Mouse (Mus musculus) thymus, adult 2 months (tissue): ENCODE results near the gene Orm3. TPM values are rescaled to one million over a fixed set of nuclear protein-coding genes. Genes with fewer than 3 reads are reported as not detected.

ENCODE experiments used
- DNase-seq: peaks from one replicate; pipeline ENCODE4 v3.0.0; 2021
- H3K27ac ChIP-seq: fragments of 200-500 bp; 2 replicates; pipeline ENCODE4 v1.5.1; 2012; ENCODE audit warnings: low read length, control low read depth; ENCODE audit not compliant: control insufficient read depth, insufficient read depth
- H3K27me3 ChIP-seq: fragments of 200-500 bp; 2 replicates; pipeline ENCODE4 v1.6.1; 2012; ENCODE audit warnings: mild to moderate bottlenecking, low read length, moderate library complexity, mixed read lengths; ENCODE audit not compliant: control insufficient read depth, insufficient read depth
- H3K36me3 ChIP-seq: fragments of 200-500 bp; 2 replicates; pipeline ENCODE4 v1.6.1; 2012; ENCODE audit warnings: mild to moderate bottlenecking, low read length, moderate library complexity; ENCODE audit not compliant: control insufficient read depth, insufficient read depth
- H3K4me1 ChIP-seq: fragments of 200-500 bp; replicated peaks from 2 replicates; pipeline ENCODE4 v1.6.1; 2012; ENCODE audit warnings: low read length; ENCODE audit not compliant: control insufficient read depth, insufficient read depth
- H3K4me3 ChIP-seq: fragments of 200-500 bp; 2 replicates; pipeline ENCODE4 v1.5.1; 2012; ENCODE audit warnings: mild to moderate bottlenecking, low read length, control low read depth, moderate library complexity; ENCODE audit not compliant: control insufficient read depth, insufficient read depth
- CTCF ChIP-seq: fragments of 200-500 bp; IDR thresholded peaks from 2 replicates; pipeline ENCODE4 v1.5.1; 2012; ENCODE audit warnings: mild to moderate bottlenecking, control low read depth, low read length, moderate library complexity, borderline replicate concordance; ENCODE audit not compliant: control insufficient read depth, poor library complexity, insufficient read depth; ENCODE audit errors: extremely low read depth
- POLR2A ChIP-seq: fragments of 200-500 bp; IDR thresholded peaks from 2 replicates; pipeline ENCODE4 v1.6.1; 2012; ENCODE audit warnings: mild to moderate bottlenecking, low read length, control low read depth, moderate library complexity; ENCODE audit not compliant: control insufficient read depth, poor library complexity, insufficient read depth; ENCODE audit errors: extremely low read depth
- WGBS: fragments of 180-500 bp; shearing (Covaris S2); methylation state at CpG from one replicate; pipeline ENCODE4 v1.1.7; 2018; 5-methylcytosine and 5-hydroxymethylcytosine counted together
- polyA plus RNA-seq: library from polyadenylated mRNA; depleted of rRNA; stranded (reverse); fragments of >200 nt; gene quantifications from 2 replicates; pipeline ENCODE4 v1.2.3, GENCODE M21; 2012; rRNA removed

Orm3 gene
- polyA plus RNA-seq, result 0.18 and 0.28 TPM in 2 replicates

DNA sequence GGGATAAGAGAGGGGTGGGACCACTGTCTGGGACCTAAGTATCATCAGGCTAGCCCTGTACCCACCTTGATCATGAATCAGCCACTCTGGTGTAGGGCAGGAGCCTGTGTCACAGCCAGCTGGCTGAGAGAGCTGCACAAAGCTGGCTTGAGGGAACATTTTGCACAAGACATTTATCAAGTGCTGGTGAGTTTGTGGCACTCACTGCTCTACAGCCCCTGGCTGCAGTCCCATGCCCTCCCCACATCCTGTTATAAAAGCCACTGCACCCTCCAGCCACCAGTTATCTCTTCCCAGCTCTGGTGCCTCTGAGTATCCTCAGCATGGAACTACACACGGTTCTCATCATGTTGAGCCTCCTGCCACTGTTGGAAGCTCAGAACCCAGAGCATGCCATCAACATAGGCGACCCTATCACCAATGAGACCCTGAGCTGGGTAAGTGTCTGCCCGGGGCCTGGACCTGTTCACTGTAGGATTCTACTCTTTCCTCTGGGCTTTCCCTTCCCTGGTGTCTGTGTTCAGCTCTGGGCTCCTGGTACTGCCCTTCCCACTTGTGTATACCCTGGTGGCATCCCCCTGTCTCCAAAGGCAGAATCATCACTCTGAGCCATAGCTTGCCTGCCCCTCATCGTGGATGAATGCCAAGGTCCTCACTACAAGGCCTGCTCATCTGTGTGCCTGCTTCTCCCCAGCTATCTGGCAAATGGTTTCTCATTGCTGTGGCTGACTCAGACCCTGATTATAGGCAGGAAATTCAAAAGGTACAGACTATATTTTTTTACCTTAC is at the start of gene Orm3:
Orm3 (plus strand) TSS at position 286 of the 789 bp plus-strand sequence.
- Histone ChIP-seq H3K27me3 (no peaks in the 10 kb centered on the region), H3K27ac (no peak within 1 kb of the TSS), H3K36me3 (no peaks in the 10 kb centered on the region), H3K4me3 (no peak within 1 kb of the TSS), H3K4me1 (no peaks in the 10 kb centered on the region)
- no peak for TF ChIP-seq CTCF
- no peak for TF ChIP-seq POLR2A
- DNase-seq, result no peak
- 24% methylated on average over 4 of the region's 4 CpGs for WGBS

DNA sequence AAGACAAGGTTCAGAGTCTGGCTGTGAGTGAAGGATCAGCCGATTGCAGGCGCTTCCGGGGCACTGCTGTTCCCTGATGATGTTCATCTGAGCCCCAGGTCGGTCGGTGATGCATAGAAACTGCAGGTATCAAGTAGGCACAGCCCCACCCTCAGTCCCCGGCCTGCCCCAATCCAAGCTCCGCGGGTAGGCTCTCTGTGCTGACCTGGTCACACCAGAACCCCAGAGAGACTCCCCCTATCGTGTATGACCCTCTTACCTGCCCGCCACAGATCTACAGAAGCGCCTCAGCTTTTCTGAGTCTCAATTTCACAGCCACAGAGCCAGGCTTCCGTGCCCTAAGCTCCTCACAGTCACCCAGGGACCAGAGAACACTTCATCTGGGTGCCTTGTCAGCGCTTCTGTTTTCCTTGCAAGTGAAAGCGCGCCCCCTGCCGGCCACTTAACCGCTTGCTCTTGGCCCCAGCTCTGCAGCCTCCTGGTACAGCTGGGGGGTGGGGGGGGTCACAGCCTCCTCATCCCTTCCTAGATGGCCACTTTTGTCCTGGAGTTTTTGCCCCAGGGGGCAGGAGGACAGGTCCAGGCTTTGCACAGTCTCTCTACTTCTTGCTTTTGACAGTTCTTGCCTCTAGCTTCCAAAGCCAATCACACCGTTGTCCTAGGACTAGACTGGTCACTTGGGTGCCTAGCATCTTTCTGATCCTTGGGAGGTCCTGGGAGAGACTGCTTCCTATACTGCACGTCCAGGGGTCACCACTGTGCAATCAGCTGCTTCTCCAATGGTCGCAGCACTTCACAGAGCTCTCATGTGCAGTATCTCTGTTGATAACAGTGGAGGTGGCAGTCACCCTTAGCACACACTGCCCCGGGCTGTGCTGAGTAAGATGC is 48.5 kb upstream of the Orm3 start:
- 40% methylated on average over 21 of the region's 21 CpGs for WGBS
- DNase-seq, result peak; percentile 89
- H3K27me3 ChIP-seq, result no peaks in the 10 kb centered on the region
- H3K4me1 ChIP-seq, result no peaks in the 10 kb centered on the region
- no peaks in the 10 kb centered on the region for H3K36me3 ChIP-seq
- TF ChIP-seq CTCF, result peak; percentile 95
- no peak for TF ChIP-seq POLR2A
- H3K4me3 ChIP-seq, result no peak overlapping the region
- H3K27ac ChIP-seq, result no peak overlapping the region

DNA sequence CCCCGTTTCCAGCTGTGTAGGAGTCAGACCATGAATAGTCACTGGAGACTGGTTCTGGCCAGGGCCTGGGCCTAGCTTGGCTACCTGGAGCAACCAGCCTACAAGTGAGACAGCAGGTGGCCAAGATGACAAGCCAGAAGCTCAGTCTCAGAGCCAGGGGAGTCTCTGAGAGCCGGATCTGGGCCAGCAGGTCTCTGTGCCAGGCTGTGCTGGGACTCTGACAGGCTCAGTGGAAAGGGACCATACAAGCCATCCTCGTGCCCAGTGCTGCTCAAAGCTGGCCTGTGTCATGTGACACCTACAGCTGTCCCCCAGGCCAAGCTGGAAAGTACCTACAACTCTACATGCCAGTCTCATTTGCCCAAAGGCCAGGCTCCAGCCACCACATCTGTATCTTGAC is 47.6 kb upstream of the Orm3 start:
- Histone ChIP-seq H3K4me3 (no peak overlapping the region), H3K27ac (no peak overlapping the region), H3K27me3 (no peaks in the 10 kb centered on the region), H3K4me1 (no peaks in the 10 kb centered on the region), H3K36me3 (no peaks in the 10 kb centered on the region)
- DNase-seq, result no peak
- 94% methylated on average over 3 of the region's 3 CpGs for WGBS
- no peak for TF ChIP-seq POLR2A
- no peak for TF ChIP-seq CTCF

DNA sequence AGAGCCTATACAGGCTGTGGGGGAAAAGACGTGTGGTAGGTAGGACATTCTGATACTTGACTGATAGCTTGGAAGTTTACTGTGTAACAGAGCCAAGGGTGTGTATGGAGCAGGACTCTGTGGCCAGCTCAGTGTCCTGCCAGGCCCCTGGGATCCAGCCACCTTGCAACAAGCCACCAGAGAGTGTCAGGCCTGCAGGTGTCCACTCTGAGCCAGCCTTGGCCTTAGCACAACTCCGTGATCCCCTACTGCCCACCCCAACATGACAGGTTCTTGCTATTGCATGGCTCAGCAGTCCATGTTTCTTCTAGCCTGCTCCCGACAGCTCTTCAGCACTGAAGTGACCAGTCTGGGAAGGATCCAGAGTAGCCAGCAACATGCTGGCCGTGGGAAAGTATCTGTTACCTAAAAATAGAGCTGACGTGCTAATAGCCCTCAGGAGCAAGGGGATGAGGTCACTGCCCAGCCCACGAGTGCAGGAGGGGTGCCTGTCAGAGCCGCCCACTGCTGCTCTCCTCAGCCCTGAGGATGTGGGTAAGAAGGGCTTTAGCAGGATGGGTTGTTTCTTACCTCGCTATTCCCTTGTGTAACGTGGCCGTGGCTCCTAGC is 45.6 kb upstream of the Orm3 start:
- no peaks in the 10 kb centered on the region for H3K36me3 ChIP-seq
- no peaks in the 10 kb centered on the region for H3K27me3 ChIP-seq
- WGBS, result 80% methylated on average over 10 of the region's 10 CpGs
- no peak overlapping the region for H3K27ac ChIP-seq
- H3K4me1 ChIP-seq, result no peaks in the 10 kb centered on the region
- TF ChIP-seq CTCF, result no peak
- no peak for TF ChIP-seq POLR2A
- no peak overlapping the region for H3K4me3 ChIP-seq
- DNase-seq, result no peak

DNA sequence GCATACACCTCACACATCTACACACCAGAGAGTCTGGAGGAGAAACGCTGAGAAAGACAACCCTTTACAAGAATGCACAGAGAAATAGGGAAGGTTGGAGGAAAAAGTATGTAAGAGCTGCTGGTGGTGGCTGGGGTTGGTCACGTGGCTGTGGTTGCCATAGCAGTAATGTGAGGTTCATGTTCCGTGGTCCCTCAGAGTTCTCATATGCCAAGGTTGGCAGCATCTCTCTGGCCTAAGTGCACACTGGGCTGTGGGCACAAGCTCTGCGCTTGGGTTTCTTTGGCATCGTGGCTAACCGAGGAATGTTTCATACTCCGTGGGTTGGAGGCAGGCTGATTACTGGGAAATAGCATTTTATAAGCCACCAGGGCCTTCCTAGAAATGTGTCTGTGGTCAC is 44.5 kb upstream of the Orm3 start:
- Histone ChIP-seq H3K4me3 (no peak overlapping the region), H3K27ac (no peak overlapping the region), H3K4me1 (no peaks in the 10 kb centered on the region), H3K36me3 (no peaks in the 10 kb centered on the region), H3K27me3 (no peaks in the 10 kb centered on the region)
- TF ChIP-seq CTCF (no peak), POLR2A (no peak)
- DNase-seq, result no peak
- WGBS, result 55% methylated on average over 7 of the region's 7 CpGs

DNA sequence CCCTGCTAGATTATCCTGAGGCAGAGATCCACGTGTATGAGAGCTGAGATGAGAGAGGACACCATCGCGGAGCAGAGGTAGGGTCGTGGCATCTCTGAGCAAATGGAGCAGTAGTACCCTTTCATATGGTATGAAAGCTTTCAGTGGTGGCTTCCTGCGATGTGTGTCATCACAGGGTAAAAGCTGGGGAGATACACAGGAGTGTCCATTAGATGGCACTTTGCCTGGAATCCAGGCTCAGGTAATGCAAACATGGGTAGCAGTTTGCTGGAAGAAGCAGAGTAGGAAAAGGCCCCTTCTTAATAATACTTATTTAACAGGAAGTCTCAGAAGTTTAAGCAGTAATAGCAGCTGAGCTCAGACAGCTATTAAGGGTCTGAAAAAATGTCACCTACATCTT is 41.9 kb upstream of the Orm3 start:
- TF ChIP-seq POLR2A, result no peak
- no peak for TF ChIP-seq CTCF
- Histone ChIP-seq H3K36me3 (no peaks in the 10 kb centered on the region), H3K27ac (no peak overlapping the region), H3K4me1 (no peaks in the 10 kb centered on the region), H3K4me3 (no peak overlapping the region), H3K27me3 (no peaks in the 10 kb centered on the region)
- DNase-seq, result no peak
- 83% methylated on average over 5 of the region's 5 CpGs for WGBS
